Mouse (Mus musculus): ENCODE data around the gene Adamtsl3. TPM values are rescaled to one million over a fixed set of nuclear protein-coding genes. Genes with fewer than 3 reads are reported as not detected.

The Adamtsl3 gene
- polyA plus RNA-seq, 1 experiment from 2014 or later = 1.8 TPM

Other genes starting within 250 kb of the Adamtsl3 start
- 65.2 and 76.3 TPM in 2 replicates for gene Sh3gl3, start 161.9 kb upstream of the Adamtsl3 start, polyA plus RNA-seq (2015; fragmentation: Nextera tagmentation; extraction: Ambion mirVana)